Mouse (Mus musculus) limb, embryonic 11.5 days (tissue): ENCODE measurements around the gene Bicd2. TPM values are rescaled to one million over a fixed set of nuclear protein-coding genes. Genes with fewer than 3 reads are reported as not detected.

Source experiments
- ATAC-seq: fragments of 200-750 bp; cut with Nextera tagmentation; 2 replicates; pipeline ENCODE4 v1.8.0; 2017; ENCODE audit warnings: low read depth; ENCODE audit not compliant: insufficient number of reproducible peaks, low FRiP score, low TSS enrichment
- DNase-seq: peaks from one replicate; pipeline ENCODE4 v3.0.0-alpha.2; 2015; ENCODE audit warnings: low spot score
- H3K27ac ChIP-seq: fragments of 300-500 bp; sonication (generic); replicated peaks from 2 replicates; pipeline ENCODE4 v1.5.1; 2014; ENCODE audit warnings: low read depth, mild to moderate bottlenecking, low read length
- H3K27me3 ChIP-seq: fragments of 300-500 bp; sonication (generic); 2 replicates; pipeline ENCODE4 v1.6.1; 2014; ENCODE audit warnings: mild to moderate bottlenecking, low read length, mixed read lengths; ENCODE audit not compliant: control insufficient read depth, insufficient read depth
- H3K36me3 ChIP-seq: fragments of 300-500 bp; sonication (generic); 2 replicates; pipeline ENCODE4 v1.6.1; 2014; ENCODE audit warnings: mild to moderate bottlenecking, low read length, moderate library complexity, mixed read lengths; ENCODE audit not compliant: control insufficient read depth, insufficient read depth
- H3K4me1 ChIP-seq: fragments of 300-500 bp; sonication (generic); 2 replicates; pipeline ENCODE4 v1.6.1; 2014; ENCODE audit warnings: low read length, mixed read lengths; ENCODE audit not compliant: control insufficient read depth, insufficient read depth
- H3K4me2 ChIP-seq: fragments of 300-500 bp; sonication (generic); 2 replicates; pipeline ENCODE4 v1.6.1; 2014; ENCODE audit warnings: low read depth, mild to moderate bottlenecking, moderate library complexity; ENCODE audit not compliant: severe bottlenecking
- H3K4me3 ChIP-seq: fragments of 300-500 bp; sonication (generic); 2 replicates; pipeline ENCODE4 v1.5.1; 2014; ENCODE audit warnings: low read depth, low read length
- H3K9ac ChIP-seq: fragments of 300-500 bp; sonication (generic); 2 replicates; pipeline ENCODE4 v1.6.1; 2014; ENCODE audit warnings: mild to moderate bottlenecking, low read length
- H3K9me3 ChIP-seq: fragments of 300-500 bp; sonication (generic); 2 replicates; pipeline ENCODE4 v1.6.1; 2016; ENCODE audit warnings: low read length; ENCODE audit not compliant: control insufficient read depth
- WGBS: fragments of 180-500 bp; shearing (Covaris S2); extraction: QIAGEN DNeasy Blood & Tissue Kit; methylation state at CpG from one replicate; pipeline ENCODE4 v1.1.7; 2014; 5-methylcytosine and 5-hydroxymethylcytosine counted together
- polyA plus RNA-seq: library from polyadenylated mRNA; unstranded; fragments of >200 nt; fragmentation: Nextera tagmentation; extraction: Ambion mirVana; gene quantifications from 2 replicates; pipeline ENCODE4 v1.2.1, GENCODE M21; 2014

Gene Bicd2
- polyA plus RNA-seq, 1 experiment from 2014 or later = 25.8 TPM

GRCm38 (mm10) chr13:49384751-49385463, 43.5 kb downstream of the Bicd2 start:
- ATAC-seq = no peak
- H3K9me3 ChIP-seq = no peaks in the 10 kb centered on the region
- H3K4me1 ChIP-seq = no peaks in the 10 kb centered on the region
- no peaks in the 10 kb centered on the region for H3K27me3 ChIP-seq
- no peak overlapping the region for H3K4me3 ChIP-seq
- H3K36me3 ChIP-seq = peaks cover 17% of the 10 kb centered on the region
- no peak for DNase-seq
- WGBS = 87% methylated on average over 16 of the region's 16 CpGs
- no peak overlapping the region for H3K27ac ChIP-seq
- no peak overlapping the region for H3K4me2 ChIP-seq
- no peak overlapping the region for H3K9ac ChIP-seq

- no peak for DNase-seq
- no peak overlapping the region for H3K27ac ChIP-seq
- 95% methylated on average over 2 of the region's 2 CpGs for WGBS
- H3K27me3 ChIP-seq = no peaks in the 10 kb centered on the region
- no peak overlapping the region for H3K4me3 ChIP-seq
- ATAC-seq = no peak
- H3K9me3 ChIP-seq = no peaks in the 10 kb centered on the region
- H3K4me1 ChIP-seq = no peaks in the 10 kb centered on the region
- H3K36me3 ChIP-seq = peaks cover 4% of the 10 kb centered on the region; the same call in 1 of the 2 replicates
- no peak overlapping the region for H3K4me2 ChIP-seq
- no peak overlapping the region for H3K9ac ChIP-seq
Measured at GRCm38 (mm10) chr13:49391374-49391773, 50.0 kb downstream of the Bicd2 start.

GRCm38 (mm10) chr13:49393579-49393978, 52.2 kb downstream of the Bicd2 start:
- DNase-seq = no peak
- Histone ChIP-seq H3K4me1 (no peaks in the 10 kb centered on the region), H3K4me3 (no peak overlapping the region), H3K4me2 (no peak overlapping the region), H3K27me3 (no peaks in the 10 kb centered on the region), H3K9me3 (no peaks in the 10 kb centered on the region), H3K9ac (no peak overlapping the region), H3K27ac (no peak overlapping the region), H3K36me3 (no peaks in the 10 kb centered on the region)
- no peak for ATAC-seq
- 82% methylated on average over 1 of the region's 1 CpGs for WGBS

GRCm38 (mm10) chr13:49394886-49395447, 53.6 kb downstream of the Bicd2 start:
- Histone ChIP-seq H3K36me3 (no peaks in the 10 kb centered on the region), H3K27ac (no peak overlapping the region), H3K9me3 (no peaks in the 10 kb centered on the region), H3K9ac (no peak overlapping the region), H3K27me3 (no peaks in the 10 kb centered on the region), H3K4me1 (no peaks in the 10 kb centered on the region), H3K4me3 (no peak overlapping the region), H3K4me2 (no peak overlapping the region)
- DNase-seq (no peak), ATAC-seq (no peak)
- WGBS = 94% methylated on average over 3 of the region's 3 CpGs

GRCm38 (mm10) chr13:49396798-49397197, 55.4 kb downstream of the Bicd2 start:
- Histone ChIP-seq H3K9me3 (no peaks in the 10 kb centered on the region), H3K27me3 (no peaks in the 10 kb centered on the region), H3K36me3 (no peaks in the 10 kb centered on the region), H3K4me3 (no peak overlapping the region), H3K9ac (no peak overlapping the region), H3K27ac (no peak overlapping the region), H3K4me2 (no peak overlapping the region), H3K4me1 (no peaks in the 10 kb centered on the region)
- 87% methylated on average over 1 of the region's 1 CpGs for WGBS
- no peak for ATAC-seq
- DNase-seq = no peak

- ATAC-seq = no peak
Measured at GRCm38 (mm10) chr13:49398191-49398590, 56.8 kb downstream of the Bicd2 start.

GRCm38 (mm10) chr13:49400139-49400538, 58.8 kb downstream of the Bicd2 start:
- no peaks in the 10 kb centered on the region for H3K36me3 ChIP-seq
- no peak overlapping the region for H3K27ac ChIP-seq
- no peak overlapping the region for H3K4me2 ChIP-seq
- no peak overlapping the region for H3K4me3 ChIP-seq
- H3K4me1 ChIP-seq = no peaks in the 10 kb centered on the region
- DNase-seq (peak; percentile 57), ATAC-seq (no peak)
- H3K27me3 ChIP-seq = no peaks in the 10 kb centered on the region
- H3K9me3 ChIP-seq = no peaks in the 10 kb centered on the region
- H3K9ac ChIP-seq = no peak overlapping the region
- 62% methylated on average over 6 of the region's 6 CpGs for WGBS

More at GRCm38 (mm10) chr13:49398191-49398590, 56.8 kb downstream of the Bicd2 start:
- H3K9me3 ChIP-seq = no peaks in the 10 kb centered on the region
- DNase-seq = no peak
- 93% methylated on average over 8 of the region's 8 CpGs for WGBS
- no peak overlapping the region for H3K9ac ChIP-seq
- H3K27me3 ChIP-seq = no peaks in the 10 kb centered on the region
- no peaks in the 10 kb centered on the region for H3K4me1 ChIP-seq
- H3K36me3 ChIP-seq = no peaks in the 10 kb centered on the region
- H3K4me2 ChIP-seq = no peak overlapping the region
- H3K4me3 ChIP-seq = no peak overlapping the region
- H3K27ac ChIP-seq = no peak overlapping the region

GRCm38 (mm10) chr13:49402628-49403027, 61.2 kb downstream of the Bicd2 start:
- H3K27ac ChIP-seq = no peak overlapping the region
- H3K27me3 ChIP-seq = no peaks in the 10 kb centered on the region
- 71% methylated on average over 2 of the region's 2 CpGs for WGBS
- no peak overlapping the region for H3K4me2 ChIP-seq
- DNase-seq (no peak), ATAC-seq (no peak)
- no peak overlapping the region for H3K9ac ChIP-seq
- H3K9me3 ChIP-seq = no peaks in the 10 kb centered on the region
- no peak overlapping the region for H3K4me3 ChIP-seq
- H3K36me3 ChIP-seq = no peaks in the 10 kb centered on the region
- no peaks in the 10 kb centered on the region for H3K4me1 ChIP-seq
